Mouse (Mus musculus) heart, embryonic 10.5 days (tissue): Measurements from ENCODE around the gene Gpat3. TPM values are rescaled to one million over a fixed set of nuclear protein-coding genes. Genes with fewer than 3 reads are reported as not detected.

Experiments
- DNase-seq: peaks from one replicate; pipeline ENCODE4 v3.0.0-alpha.2; 2017; ENCODE audit warnings: low spot score
- H3K27ac ChIP-seq: fragments of 300-500 bp; sonication (generic); 2 replicates; pipeline ENCODE4 v1.5.1; 2016; ENCODE audit warnings: mild to moderate bottlenecking
- H3K27me3 ChIP-seq: fragments of 300-500 bp; sonication (generic); 2 replicates; pipeline ENCODE4 v1.6.1; 2016; ENCODE audit warnings: mild to moderate bottlenecking; ENCODE audit not compliant: poor library complexity, insufficient read depth, severe bottlenecking
- H3K36me3 ChIP-seq: fragments of 300-500 bp; sonication (generic); 2 replicates; pipeline ENCODE4 v1.6.1; 2016; ENCODE audit warnings: mild to moderate bottlenecking, moderate library complexity
- H3K4me1 ChIP-seq: fragments of 300-500 bp; sonication (generic); 2 replicates; pipeline ENCODE4 v1.6.1; 2016; ENCODE audit warnings: mild to moderate bottlenecking
- H3K4me3 ChIP-seq: fragments of 300-500 bp; sonication (generic); 2 replicates; pipeline ENCODE4 v1.5.1; 2016; ENCODE audit warnings: mild to moderate bottlenecking, moderate library complexity
- H3K9me3 ChIP-seq: fragments of 300-500 bp; sonication (generic); 2 replicates; pipeline ENCODE4 v1.6.1; 2016; ENCODE audit warnings: mild to moderate bottlenecking, moderate library complexity
- WGBS: fragments of 180-500 bp; shearing (Covaris S2); methylation state at CpG from one replicate; pipeline ENCODE4 v1.1.7; 2016; 5-methylcytosine and 5-hydroxymethylcytosine counted together
- polyA plus RNA-seq: library from polyadenylated mRNA; unstranded; fragments of >200 nt; fragmentation: Nextera tagmentation; extraction: Ambion mirVana; gene quantifications from 2 replicates; pipeline ENCODE4 v1.2.1, GENCODE M21; 2016

The Gpat3 gene
- polyA plus RNA-seq, 1 experiment from 2014 or later, result 5.3 TPM

DNA sequence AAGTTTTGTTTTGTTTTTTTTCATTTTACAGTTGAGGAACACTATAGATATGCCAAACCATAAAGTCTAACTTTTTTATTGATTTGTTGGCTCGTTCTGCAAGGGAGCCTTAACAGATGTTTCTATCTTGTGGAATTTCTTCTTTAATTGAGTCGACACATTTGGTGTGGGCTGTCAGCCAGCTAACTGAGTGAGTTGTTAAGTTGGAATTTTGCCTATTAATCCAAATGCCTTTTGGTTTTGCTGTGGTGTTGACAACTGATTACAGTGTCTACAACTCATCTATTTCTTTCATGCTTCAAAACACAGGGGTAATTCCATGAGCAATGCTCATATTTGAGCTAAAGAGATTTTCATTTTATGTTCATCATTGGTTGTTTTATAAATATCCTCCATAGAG, 20.7 kb downstream of the Gpat3 start:
- Histone ChIP-seq H3K9me3 (no peaks in the 10 kb centered on the region), H3K27me3 (no peaks in the 10 kb centered on the region), H3K27ac (no peak overlapping the region), H3K4me3 (no peak overlapping the region), H3K4me1 (peaks cover 8% of the 10 kb centered on the region), H3K36me3 (no peaks in the 10 kb centered on the region)
- DNase-seq, result no peak
- WGBS, result 75% methylated on average over 2 of the region's 2 CpGs

DNA sequence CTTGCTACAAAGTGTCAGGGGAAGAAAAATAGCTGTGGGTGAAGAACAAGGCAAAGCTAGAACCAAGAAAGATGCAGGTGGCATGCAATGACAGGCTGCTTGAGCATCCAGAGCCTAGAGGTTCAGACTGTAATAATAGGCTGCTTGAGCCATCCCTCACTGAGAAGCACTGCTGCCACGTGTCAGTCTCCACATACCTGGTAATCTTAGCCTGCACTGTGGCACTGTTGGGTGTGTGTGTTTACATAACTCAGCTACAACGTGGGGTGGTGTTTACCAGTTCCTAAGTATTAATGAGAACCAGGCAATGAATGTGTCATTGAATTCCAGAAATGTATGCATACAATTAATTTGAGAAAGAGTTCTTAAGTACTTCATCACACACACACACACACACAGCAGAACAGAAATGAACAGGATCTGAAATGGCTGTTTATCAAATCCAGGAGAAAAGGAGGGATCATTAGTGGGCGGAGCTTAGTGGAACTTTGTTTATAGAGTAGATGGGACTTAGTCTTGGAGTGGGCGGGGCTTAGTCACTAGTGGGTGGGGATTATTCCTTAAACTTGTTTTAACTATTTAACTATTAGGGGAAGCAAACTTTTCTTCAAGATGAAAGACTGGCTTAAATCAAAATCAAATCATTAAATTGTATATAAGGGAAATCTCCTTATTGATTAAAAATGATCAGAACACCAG, 23.8 kb downstream of the Gpat3 start:
- Histone ChIP-seq H3K27me3 (no peaks in the 10 kb centered on the region), H3K4me3 (no peak overlapping the region), H3K27ac (no peak overlapping the region), H3K36me3 (no peaks in the 10 kb centered on the region), H3K4me1 (no peaks in the 10 kb centered on the region), H3K9me3 (no peaks in the 10 kb centered on the region)
- 69% methylated on average over 4 of the region's 4 CpGs for WGBS
- DNase-seq, result no peak

DNA sequence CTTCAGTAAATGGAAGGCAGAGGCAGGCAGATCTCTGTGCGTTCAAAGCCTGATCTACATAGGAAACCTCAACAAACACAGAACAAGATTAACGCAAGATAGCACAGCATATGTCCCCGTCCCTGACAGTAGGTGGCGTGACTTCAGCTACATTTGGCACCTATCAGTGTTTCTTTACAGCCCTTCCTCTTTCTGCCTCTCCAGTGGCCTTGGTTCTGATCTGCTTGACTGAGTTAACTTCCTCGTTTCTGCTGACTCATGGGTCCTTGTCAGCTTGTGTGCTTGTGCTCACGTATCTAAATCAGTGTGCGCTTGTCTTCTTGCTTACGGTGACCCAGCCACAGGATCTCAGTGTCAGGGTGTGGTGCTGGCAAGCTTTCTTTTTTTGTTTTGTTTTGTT, 26.5 kb downstream of the Gpat3 start:
- H3K27me3 ChIP-seq, result no peaks in the 10 kb centered on the region
- no peak for DNase-seq
- H3K36me3 ChIP-seq, result no peaks in the 10 kb centered on the region
- WGBS, result 77% methylated on average over 8 of the region's 8 CpGs
- H3K4me1 ChIP-seq, result peaks cover 7% of the 10 kb centered on the region; the same call in 1 of the 2 replicates
- H3K27ac ChIP-seq, result no peak overlapping the region
- no peak overlapping the region for H3K4me3 ChIP-seq
- no peaks in the 10 kb centered on the region for H3K9me3 ChIP-seq

DNA sequence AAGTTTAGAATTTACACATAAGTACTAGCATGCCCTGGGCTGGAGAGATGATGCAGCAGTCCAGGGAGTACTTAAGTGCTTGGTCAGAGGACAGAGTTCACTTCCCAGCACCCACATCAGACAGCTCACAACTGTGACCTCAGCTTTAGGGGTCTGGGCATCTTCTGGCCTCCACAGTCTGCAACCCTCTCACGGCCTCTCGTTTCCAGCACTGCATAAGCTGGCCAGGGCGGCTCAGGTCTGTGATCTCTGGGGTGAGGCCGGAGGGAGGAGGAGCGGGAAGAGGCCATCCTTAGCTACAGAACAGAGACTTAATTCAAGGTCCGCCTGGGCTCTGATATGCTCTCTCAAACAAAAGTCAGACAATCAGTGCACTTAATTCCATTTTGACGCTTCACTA, 29.2 kb downstream of the Gpat3 start:
- peaks cover 7% of the 10 kb centered on the region; the same call in 1 of the 2 replicates for H3K4me1 ChIP-seq
- no peak overlapping the region for H3K27ac ChIP-seq
- no peaks in the 10 kb centered on the region for H3K9me3 ChIP-seq
- H3K36me3 ChIP-seq, result no peaks in the 10 kb centered on the region
- DNase-seq, result no peak
- H3K27me3 ChIP-seq, result no peaks in the 10 kb centered on the region
- 65% methylated on average over 7 of the region's 7 CpGs for WGBS
- H3K4me3 ChIP-seq, result no peak overlapping the region

DNA sequence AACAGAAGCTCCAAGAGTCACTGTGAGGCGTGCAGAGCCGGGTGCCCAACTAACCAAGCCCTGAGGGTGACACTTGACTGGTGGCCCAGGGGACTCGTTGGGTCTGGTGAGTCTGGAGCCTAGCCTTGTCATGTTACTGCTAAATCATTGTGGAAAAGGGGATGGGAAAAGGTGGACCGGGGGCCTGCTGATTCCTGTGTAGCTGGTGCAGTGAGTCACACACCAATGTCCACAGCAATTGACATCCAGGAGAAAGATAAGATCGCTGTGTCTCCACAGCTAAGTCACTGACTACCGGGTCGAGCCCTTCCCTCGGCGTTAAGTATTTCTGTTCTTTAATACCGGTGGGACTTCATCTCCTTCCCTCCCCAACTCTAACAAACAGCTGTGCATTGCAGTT, 29.7 kb downstream of the Gpat3 start:
- DNase-seq, result no peak
- H3K9me3 ChIP-seq, result no peaks in the 10 kb centered on the region
- no peak overlapping the region for H3K4me3 ChIP-seq
- peaks cover 7% of the 10 kb centered on the region; the same call in 1 of the 2 replicates for H3K4me1 ChIP-seq
- no peak overlapping the region for H3K27ac ChIP-seq
- no peaks in the 10 kb centered on the region for H3K27me3 ChIP-seq
- H3K36me3 ChIP-seq, result no peaks in the 10 kb centered on the region
- WGBS, result 61% methylated on average over 10 of the region's 10 CpGs

DNA sequence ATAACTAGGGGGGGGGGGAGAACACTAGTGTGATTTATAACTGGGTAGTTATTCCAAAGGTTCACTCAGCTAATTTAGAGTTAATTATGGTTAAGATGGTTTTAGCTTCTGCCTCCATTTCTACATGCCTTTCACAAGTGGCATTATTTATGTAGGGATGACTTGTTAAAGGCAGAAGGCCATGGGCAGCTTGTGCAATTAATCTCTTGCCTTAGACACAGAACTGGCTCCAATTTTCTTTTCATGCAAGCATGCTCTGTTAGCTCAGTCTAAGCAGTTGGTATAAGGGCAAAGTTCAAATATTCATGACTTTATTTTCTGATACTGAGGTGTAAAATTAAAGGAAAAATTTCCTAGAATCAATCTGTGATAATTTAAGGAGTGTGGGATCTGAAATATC, 31.5 kb downstream of the Gpat3 start:
- no peaks in the 10 kb centered on the region for H3K9me3 ChIP-seq
- no peaks in the 10 kb centered on the region for H3K27me3 ChIP-seq
- no peaks in the 10 kb centered on the region for H3K36me3 ChIP-seq
- H3K4me3 ChIP-seq, result no peak overlapping the region
- no peak for DNase-seq
- H3K4me1 ChIP-seq, result peaks cover 7% of the 10 kb centered on the region; the same call in 1 of the 2 replicates
- no peak overlapping the region for H3K27ac ChIP-seq

DNA sequence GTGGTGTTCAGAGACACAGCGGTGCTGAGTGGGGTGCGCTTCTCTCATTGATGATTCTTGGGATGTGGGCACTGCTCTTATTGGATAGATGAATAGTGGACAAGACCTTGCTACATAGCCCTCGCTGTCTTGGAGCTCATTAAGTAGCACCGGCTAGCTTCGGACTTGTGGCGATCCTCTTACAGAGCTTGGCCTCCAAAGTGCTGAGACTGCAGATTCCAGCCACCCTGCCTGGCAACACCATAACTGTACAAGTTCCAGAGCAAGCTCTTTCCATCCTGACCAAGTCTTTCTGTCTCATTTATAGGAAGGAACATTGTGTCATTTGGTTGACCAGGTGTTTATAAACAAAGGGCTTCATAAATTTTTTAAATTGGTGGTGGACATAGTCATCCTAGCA, 39.7 kb downstream of the Gpat3 start:
- no peaks in the 10 kb centered on the region for H3K4me1 ChIP-seq
- no peaks in the 10 kb centered on the region for H3K27me3 ChIP-seq
- DNase-seq, result no peak
- no peak overlapping the region for H3K27ac ChIP-seq
- H3K9me3 ChIP-seq, result no peaks in the 10 kb centered on the region
- no peak overlapping the region for H3K4me3 ChIP-seq
- 0 out of 2 replicates have a peak, but pooled peaks cover 3% of the 10 kb centered on the region for H3K36me3 ChIP-seq
- 85% methylated on average over 6 of the region's 6 CpGs for WGBS

DNA sequence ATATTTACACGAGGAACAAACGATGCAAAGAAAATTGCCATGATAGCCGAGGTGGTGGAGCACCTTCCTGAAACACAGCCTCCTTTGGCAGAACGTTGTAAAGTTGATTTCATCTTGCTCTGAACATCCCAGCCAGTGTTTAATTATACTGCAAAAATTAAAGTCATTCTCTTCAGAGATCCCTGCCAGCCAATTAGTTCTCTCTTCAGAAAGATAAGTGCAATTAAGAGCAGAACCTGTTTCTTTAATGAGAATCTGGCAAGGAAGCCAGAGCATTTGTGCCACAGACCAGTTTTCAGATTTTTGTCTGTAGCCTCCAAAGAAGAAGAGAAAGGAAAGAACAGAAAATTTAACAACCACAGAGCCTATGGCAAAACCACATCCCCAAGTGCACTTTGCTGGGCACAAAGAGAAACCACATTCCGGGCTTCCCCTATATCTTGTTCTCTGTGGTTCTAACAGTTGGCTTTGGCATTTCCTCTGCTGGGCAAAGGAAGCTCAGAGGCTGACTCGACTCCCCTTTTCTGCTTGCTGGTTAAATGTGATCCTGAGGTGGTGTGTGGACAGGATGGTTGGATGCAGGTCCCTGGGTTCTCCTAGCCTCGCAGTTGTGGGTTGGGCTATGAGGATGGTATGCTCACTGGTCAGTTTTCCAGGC, 40.9 kb downstream of the Gpat3 start:
- Histone ChIP-seq H3K36me3 (peaks cover 12% of the 10 kb centered on the region; the same call in 1 of the 2 replicates), H3K4me3 (no peak overlapping the region), H3K4me1 (no peaks in the 10 kb centered on the region), H3K9me3 (no peaks in the 10 kb centered on the region), H3K27ac (no peak overlapping the region), H3K27me3 (no peaks in the 10 kb centered on the region)
- DNase-seq, result no peak
- 77% methylated on average over 7 of the region's 7 CpGs for WGBS

DNA sequence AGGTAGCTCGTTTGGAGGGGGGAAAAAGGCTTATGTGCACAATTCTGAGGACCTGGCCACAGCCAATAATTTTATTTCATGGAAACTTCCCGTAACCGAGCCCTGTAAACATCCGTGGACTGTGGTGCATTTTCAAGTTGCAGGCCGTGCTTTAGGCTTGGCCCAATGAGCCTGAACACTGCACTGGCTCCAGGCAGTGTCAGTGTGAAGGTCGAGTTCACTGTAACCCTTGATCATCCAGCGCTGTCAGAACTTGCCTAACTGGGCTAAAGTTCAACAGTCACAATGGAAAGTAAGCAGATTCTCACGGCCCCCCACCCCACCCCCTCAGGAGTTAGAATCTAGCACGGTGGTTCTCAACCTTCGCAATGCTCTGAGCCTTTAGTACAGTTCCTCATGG, 50.7 kb downstream of the Gpat3 start:
- Histone ChIP-seq H3K9me3 (no peaks in the 10 kb centered on the region), H3K27ac (no peak overlapping the region), H3K36me3 (peaks cover 7% of the 10 kb centered on the region; the same call in 1 of the 2 replicates), H3K4me1 (no peaks in the 10 kb centered on the region), H3K27me3 (no peaks in the 10 kb centered on the region), H3K4me3 (no peak overlapping the region)
- DNase-seq, result no peak
- WGBS, result 79% methylated on average over 10 of the region's 10 CpGs

DNA sequence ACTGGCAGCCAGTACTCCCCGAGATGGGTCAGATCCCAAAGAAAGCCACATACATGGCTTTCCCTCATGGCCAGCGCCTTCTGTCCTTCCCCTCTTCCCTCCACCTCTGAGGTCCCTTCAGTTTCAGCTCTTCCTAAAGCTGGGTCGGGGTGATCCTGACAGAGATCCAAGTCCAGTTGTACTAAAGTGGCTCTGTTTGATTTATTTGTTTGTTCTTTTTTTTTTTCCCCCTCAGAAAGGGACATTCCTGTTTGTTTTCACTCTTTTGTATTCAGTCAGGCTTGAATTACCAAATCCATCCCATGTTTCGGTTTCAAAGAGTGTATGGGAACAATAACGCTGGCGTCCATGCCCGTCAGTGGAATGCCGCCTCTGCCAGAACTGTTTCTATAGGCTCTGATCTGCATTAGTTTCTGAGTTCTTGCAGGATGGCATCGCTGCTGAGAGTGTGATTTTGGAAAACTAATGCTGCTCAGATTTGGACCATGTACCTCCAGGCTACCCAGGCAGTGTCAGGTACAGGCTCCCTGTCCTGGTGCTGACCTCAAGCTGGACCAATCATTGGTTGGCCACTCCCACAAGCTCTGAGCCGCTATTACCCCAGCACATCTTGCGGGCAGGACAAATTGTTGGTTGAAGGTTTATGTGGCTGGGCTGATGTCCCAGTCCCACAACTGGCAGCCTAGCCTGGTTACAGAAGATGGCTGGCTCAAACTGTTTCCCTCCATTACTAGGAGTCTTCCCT, 54.4 kb downstream of the Gpat3 start:
- no peaks in the 10 kb centered on the region for H3K36me3 ChIP-seq
- no peak for DNase-seq
- H3K27ac ChIP-seq, result no peak overlapping the region
- no peaks in the 10 kb centered on the region for H3K27me3 ChIP-seq
- no peak overlapping the region for H3K4me3 ChIP-seq
- no peaks in the 10 kb centered on the region for H3K4me1 ChIP-seq
- H3K9me3 ChIP-seq, result no peaks in the 10 kb centered on the region
- 78% methylated on average over 11 of the region's 11 CpGs for WGBS

DNA sequence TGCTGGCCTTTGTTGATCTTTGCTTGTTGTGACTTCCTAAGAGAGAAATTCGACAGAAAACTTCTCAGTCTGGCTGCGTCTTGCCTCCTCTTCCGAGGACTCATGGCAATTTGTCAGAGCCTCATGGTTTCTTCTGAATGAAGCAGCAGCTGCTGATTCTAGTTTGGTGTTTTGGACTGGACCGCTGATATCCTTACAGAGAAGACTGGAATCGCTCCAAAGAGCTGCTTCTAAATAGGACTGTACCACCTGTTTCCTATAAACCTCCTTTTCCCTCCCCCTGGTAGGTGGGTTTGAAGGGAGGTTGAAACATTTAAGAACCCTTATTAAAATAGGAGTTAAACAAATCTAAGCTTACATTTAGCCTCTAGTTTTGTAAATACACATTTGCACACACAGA, 55.5 kb downstream of the Gpat3 start:
- Histone ChIP-seq H3K9me3 (no peaks in the 10 kb centered on the region), H3K27me3 (no peaks in the 10 kb centered on the region), H3K27ac (no peak overlapping the region), H3K4me3 (no peak overlapping the region), H3K36me3 (no peaks in the 10 kb centered on the region), H3K4me1 (no peaks in the 10 kb centered on the region)
- DNase-seq, result no peak
- WGBS, result 86% methylated on average over 5 of the region's 5 CpGs

DNA sequence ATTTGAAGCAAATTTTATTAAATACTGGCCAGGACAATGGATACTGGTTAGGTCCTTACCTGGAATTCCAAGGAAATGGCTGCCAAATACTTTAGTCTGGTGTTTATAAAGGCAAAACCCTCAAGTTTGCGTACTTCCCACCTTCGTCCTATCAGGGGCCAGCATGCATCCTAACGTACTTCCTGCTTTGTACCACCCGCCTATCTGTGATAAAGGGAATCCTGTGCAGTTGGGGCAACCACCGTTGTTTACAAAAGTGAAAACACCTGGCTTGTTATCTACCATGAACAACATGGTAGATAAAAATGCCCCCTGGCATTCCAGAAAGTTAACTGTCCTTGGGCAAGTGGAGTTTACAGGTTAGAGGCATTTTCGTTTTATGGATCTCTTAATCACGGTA, 63.0 kb downstream of the Gpat3 start:
- no peaks in the 10 kb centered on the region for H3K36me3 ChIP-seq
- H3K27me3 ChIP-seq, result 0 out of 2 replicates have a peak, but pooled peaks cover 5% of the 10 kb centered on the region
- no peak overlapping the region for H3K27ac ChIP-seq
- no peaks in the 10 kb centered on the region for H3K9me3 ChIP-seq
- 0 out of 2 replicates have a peak, but pooled peaks cover 4% of the 10 kb centered on the region for H3K4me1 ChIP-seq
- DNase-seq, result no peak
- H3K4me3 ChIP-seq, result no peak overlapping the region
- 77% methylated on average over 7 of the region's 7 CpGs for WGBS

DNA sequence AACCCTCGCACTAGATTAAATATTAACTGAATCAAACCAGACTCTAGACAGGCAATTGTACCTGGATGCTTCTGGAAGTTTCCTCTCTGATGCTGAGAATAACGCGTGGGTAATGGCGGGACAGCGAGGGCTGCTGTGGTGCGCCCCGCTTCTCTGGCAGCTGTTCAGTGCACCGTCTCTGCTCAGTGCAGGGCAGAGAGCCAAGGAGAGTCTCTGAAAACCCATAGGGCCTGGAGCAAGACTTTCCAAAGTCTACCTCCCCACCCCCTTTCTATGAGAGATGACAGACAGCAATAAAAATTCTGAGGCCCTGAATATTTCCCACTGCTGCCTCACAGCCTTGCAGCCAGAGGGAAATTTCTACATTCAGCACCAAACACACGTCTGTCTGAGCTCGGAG, 63.4 kb downstream of the Gpat3 start:
- H3K27ac ChIP-seq, result no peak overlapping the region
- no peaks in the 10 kb centered on the region for H3K9me3 ChIP-seq
- H3K4me1 ChIP-seq, result 0 out of 2 replicates have a peak, but pooled peaks cover 4% of the 10 kb centered on the region
- 85% methylated on average over 10 of the region's 10 CpGs for WGBS
- no peak for DNase-seq
- H3K4me3 ChIP-seq, result no peak overlapping the region
- no peaks in the 10 kb centered on the region for H3K36me3 ChIP-seq
- H3K27me3 ChIP-seq, result 0 out of 2 replicates have a peak, but pooled peaks cover 5% of the 10 kb centered on the region
